Mouse (Mus musculus): ENCODE data around the gene Dcun1d1.

- TF ChIP-seq CTCF (conservative IDR thresholded peaks at IDR 0.05; ENCODE audit: low read length) (no peak), NANOG (IDR thresholded peaks at IDR 0.05; ENCODE audit: borderline replicate concordance, low read length) (no peak), POU5F1 (IDR thresholded peaks at IDR 0.05; ENCODE audit: borderline replicate concordance, low read length) (no peak)
Observed at GRCm38 (mm10) chr3:35954901-35955575, 17.8 kb upstream of the Dcun1d1 start.
